Mouse (Mus musculus) T-helper 1 cell (primary cell): ENCODE data around the gene Olfr1465.

Experiments
- in situ Hi-C: fragments of 300-600 bp; cut with MboI, MseI; formaldehyde crosslinking; loops from one replicate; pipeline ENCODE4 v1.15.1; 2025; ENCODE audit warnings: high pct_unique_total_duplicates

Gene Olfr1465

GRCm38 (mm10) chr19:13315441-13315840 is at the start of gene Olfr1465:
TSS of gene Olfr1465 (minus strand) at chr19:13315541.
- in situ Hi-C loops, result no loop called here

GRCm38 (mm10) chr19:13361936-13362335 is 46.6 kb upstream of the Olfr1465 start, which contains the start of gene Olfr1467:
TSS of gene Olfr1467 (plus strand) at chr19:13362236.
- in situ Hi-C loops, result loop anchor here (25.0 kb wide), 1 partner anchor 725 kb away; the partner anchor contains the start of gene Glyat

- in situ Hi-C loops, result no loop called here
Measured at GRCm38 (mm10) chr19:13338562-13338961, 23.2 kb upstream of the Olfr1465 start, which contains the start of gene Olfr1466. TSS of gene Olfr1466 (plus strand) at chr19:13338862.
